Mouse (Mus musculus): ENCODE measurements around the gene Stfa2l1.
"Not testable (repeated sequence)": the region's sequence is repeated elsewhere in the genome, so short reads cannot be mapped to it uniquely, and the experiment has no call there.

GRCm38 (mm10) chr16:36205684-36206083 is 49.1 kb downstream of the Stfa2l1 start:
- TF ChIP-seq CTCF, EP300 (IDR thresholded peaks at IDR 0.05; ENCODE audit: low read depth): not testable (repeated sequence)
